Mouse (Mus musculus) kidney, adult 2 months (tissue): ENCODE data around the gene Sergef.

ENCODE experiments used
- CTCF ChIP-seq: fragments of 200-500 bp; conservative IDR thresholded peaks from 2 replicates; pipeline ENCODE4 v1.5.1; 2011; ENCODE audit warnings: low read depth, mild to moderate bottlenecking, control low read depth, low read length, moderate library complexity, mixed read lengths; ENCODE audit not compliant: insufficient read depth, insufficient read length
- POLR2A ChIP-seq: fragments of 200-500 bp; IDR thresholded peaks from one replicate; pipeline ENCODE4 v1.6.1; 2011; ENCODE audit warnings: low read depth, low read length, control low read depth

DNA sequence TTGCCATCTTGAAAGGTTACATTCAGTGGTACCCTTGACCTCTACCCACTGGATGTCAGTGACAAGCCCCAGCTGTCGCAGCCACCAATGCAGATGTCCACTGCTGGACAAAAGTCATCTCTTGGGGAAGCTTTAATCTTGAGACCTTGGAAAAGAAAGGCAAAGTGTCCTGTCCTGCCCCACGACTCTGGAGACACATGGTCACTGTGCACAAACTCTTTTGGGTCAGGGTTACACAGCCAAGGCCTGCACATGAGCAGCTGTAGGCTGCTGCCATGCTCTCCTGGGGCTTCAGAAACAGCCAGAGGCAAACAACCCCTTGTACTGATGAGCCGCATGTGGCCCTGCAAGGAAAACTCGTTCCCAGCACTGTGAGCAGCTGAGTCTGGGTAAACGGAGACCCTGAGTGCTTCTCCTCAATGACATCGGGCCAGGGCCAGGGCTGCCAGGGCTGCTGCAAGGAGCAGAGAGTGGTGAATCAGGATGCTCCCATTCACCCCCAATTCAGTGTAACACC lies 27.1 kb downstream of the Sergef start:
- no peak for TF ChIP-seq POLR2A
- no peak for TF ChIP-seq CTCF
